Mouse (Mus musculus): ENCODE measurements around the gene Slc22a2.

DNA sequence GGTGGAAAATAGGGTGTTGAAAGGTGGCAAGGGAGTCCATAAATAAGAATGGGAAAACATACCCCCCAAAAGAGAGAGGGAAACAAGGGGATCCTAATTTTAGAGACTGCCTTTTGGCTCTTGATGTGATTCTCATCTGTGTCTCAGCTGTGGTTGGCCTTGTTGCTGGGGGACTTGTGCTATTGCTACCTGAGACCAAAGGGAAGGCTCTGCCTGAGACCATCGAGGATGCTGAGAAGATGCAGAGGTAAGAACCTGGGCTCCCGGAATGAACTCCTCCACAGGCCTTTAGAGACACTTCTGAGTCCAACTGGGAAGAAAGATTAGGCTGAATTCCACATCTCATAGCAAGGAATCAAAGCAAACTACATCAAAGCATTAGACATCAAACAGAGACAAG is 35.7 kb downstream of the Slc22a2 start:
- TF ChIP-seq EP300 (IDR thresholded peaks at IDR 0.05; ENCODE audit: low read depth) (no peak), CTCF (IDR thresholded peaks at IDR 0.05; ENCODE audit: low read depth) (no peak)
